Mouse (Mus musculus): ENCODE measurements at regions not wholly inside any gene's neighbourhood (a gene's known extent, or its start where the extent isn't known, plus 50 kb on each side); places are given as distances from the start of the nearest gene placed in this dataset.

DNA sequence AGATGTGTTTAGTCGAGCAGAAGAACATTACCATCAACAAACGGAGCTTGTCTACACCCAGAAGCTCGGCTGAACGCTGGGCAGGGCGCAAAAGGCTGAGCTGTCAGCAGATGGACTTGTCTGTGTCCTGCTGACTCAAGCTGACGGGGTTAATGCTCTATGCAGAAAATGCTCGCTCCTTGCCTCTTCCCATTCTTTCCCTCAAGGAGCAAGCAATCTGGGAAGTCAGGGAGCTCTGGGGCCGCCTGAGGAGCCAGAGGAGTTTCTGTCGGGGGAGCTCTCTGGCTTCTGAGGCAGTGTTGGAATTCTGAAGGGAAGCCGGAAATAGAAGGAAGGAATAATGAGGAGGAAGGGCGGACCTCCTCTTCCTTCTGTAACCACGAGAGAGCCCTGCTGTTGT is 289.3 kb upstream of the G2e3 start:
- H3K4me1 ChIP-seq (ENCODE audit: control insufficient read depth, insufficient read depth, low read length): no peaks in the 10 kb centered on the region
- no peak for DNase-seq
- no peaks in the 10 kb centered on the region for H3K27me3 ChIP-seq (replicated peaks; ENCODE audit: control insufficient read depth, insufficient read depth, low read length)
- H3K27ac ChIP-seq (ENCODE audit: insufficient read depth, low read depth, low read length): no peak overlapping the region
- WGBS: 13% methylated on average over 12 of the region's 12 CpGs
- peak overlapping the region; percentile 33 for H3K4me3 ChIP-seq (ENCODE audit: insufficient read depth, low read depth, low read length)
- TF ChIP-seq POLR2A (IDR thresholded peaks at IDR 0.05; ENCODE audit: low read depth, low read length): no peak
- no peak for TF ChIP-seq CTCF (conservative IDR thresholded peaks at IDR 0.05; ENCODE audit: insufficient read depth, insufficient read length, low read depth, low read length)
- no peaks in the 10 kb centered on the region for H3K36me3 ChIP-seq (ENCODE audit: control insufficient read depth, insufficient read depth, low read length)

DNA sequence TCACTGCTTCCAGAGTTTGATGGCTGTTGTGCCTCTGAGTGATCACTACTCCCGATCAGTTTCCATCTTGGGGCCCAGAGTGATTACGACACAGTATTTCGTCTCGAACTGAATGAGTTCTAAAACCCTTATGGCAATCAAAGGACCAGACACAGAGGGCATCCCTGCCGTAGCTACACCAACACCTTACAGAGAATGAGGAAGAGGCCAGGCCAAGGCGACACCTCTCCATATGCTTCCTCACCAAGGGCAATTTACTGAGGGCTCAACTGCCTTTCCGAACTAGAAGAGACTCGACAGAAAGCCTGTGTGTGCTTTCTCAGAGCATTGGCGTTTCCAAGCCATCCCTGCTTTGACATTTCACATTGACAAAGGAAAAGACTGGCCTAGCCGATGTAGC is 289.8 kb upstream of the G2e3 start:
- no peak for TF ChIP-seq POLR2A (IDR thresholded peaks at IDR 0.05; ENCODE audit: low read depth, low read length)
- TF ChIP-seq CTCF (conservative IDR thresholded peaks at IDR 0.05; ENCODE audit: insufficient read depth, insufficient read length, low read depth, low read length): no peak
- Histone ChIP-seq H3K4me3 (ENCODE audit: insufficient read depth, low read depth, low read length) (no peak overlapping the region), H3K27me3 (replicated peaks; ENCODE audit: control insufficient read depth, insufficient read depth, low read length) (no peaks in the 10 kb centered on the region), H3K4me1 (ENCODE audit: control insufficient read depth, insufficient read depth, low read length) (no peaks in the 10 kb centered on the region), H3K36me3 (ENCODE audit: control insufficient read depth, insufficient read depth, low read length) (no peaks in the 10 kb centered on the region), H3K27ac (ENCODE audit: insufficient read depth, low read depth, low read length) (no peak overlapping the region)
- WGBS: 39% methylated on average over 10 of the region's 10 CpGs
- no peak for DNase-seq

DNA sequence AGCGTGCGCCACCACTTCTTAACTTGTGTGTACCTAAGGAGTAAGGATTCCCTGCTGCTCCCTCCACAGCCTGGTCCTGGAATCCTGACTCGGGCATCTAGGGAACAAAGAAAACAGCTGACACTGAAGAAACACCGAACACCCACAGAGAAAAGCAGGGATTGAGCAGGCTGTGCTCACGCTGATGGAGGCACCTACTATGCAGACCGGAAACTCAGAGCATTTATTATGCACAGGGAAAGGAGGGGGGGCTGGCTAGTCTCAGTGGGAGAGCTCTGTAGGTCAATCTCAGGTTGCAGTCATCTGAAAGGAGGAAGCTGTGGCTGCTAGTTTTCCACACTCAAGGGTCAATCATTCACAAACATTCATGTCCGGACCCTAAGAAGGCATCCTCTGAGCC is 300.7 kb upstream of the G2e3 start:
- WGBS: 60% methylated on average over 7 of the region's 7 CpGs

DNA sequence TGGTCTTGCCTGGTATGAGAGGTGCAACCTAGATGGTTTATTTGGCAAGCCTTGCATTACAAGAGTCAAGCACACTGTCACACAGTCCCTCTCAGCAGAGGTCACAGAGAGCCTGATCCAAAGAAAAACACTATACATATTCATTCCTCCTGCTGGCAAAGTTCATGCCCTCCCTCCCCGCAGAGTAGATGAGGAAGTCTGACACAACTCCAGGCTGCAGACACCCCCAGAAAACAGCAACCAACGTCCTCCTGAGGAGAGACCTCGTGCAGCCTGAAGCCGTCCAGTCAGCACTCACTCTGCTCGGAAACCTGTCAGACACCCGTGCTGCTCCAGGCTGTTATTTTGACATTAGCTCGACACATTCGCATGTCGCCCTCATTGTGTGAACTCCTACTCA is 302.4 kb upstream of the G2e3 start:
- H3K27me3 ChIP-seq (replicated peaks; ENCODE audit: control insufficient read depth, insufficient read depth, low read length): no peaks in the 10 kb centered on the region
- H3K4me3 ChIP-seq (ENCODE audit: insufficient read depth, low read depth, low read length): no peak overlapping the region
- H3K27ac ChIP-seq (ENCODE audit: insufficient read depth, low read depth, low read length): peak overlapping the region; percentile 35; the same call in 1 of the 2 replicates
- no peak for TF ChIP-seq POLR2A (IDR thresholded peaks at IDR 0.05; ENCODE audit: low read depth, low read length)
- TF ChIP-seq CTCF (conservative IDR thresholded peaks at IDR 0.05; ENCODE audit: insufficient read depth, insufficient read length, low read depth, low read length): no peak
- H3K4me1 ChIP-seq (ENCODE audit: control insufficient read depth, insufficient read depth, low read length): no peaks in the 10 kb centered on the region
- 31% methylated on average over 9 of the region's 9 CpGs for WGBS
- DNase-seq: peak; percentile 10
- no peaks in the 10 kb centered on the region for H3K36me3 ChIP-seq (ENCODE audit: control insufficient read depth, insufficient read depth, low read length)

More for the DNA sequence above, 300.7 kb upstream of the G2e3 start:
- no peak for DNase-seq
- Histone ChIP-seq H3K4me1 (ENCODE audit: control insufficient read depth, insufficient read depth, low read length) (no peaks in the 10 kb centered on the region), H3K36me3 (ENCODE audit: control insufficient read depth, insufficient read depth, low read length) (no peaks in the 10 kb centered on the region), H3K4me3 (ENCODE audit: insufficient read depth, low read depth, low read length) (no peak overlapping the region), H3K27me3 (replicated peaks; ENCODE audit: control insufficient read depth, insufficient read depth, low read length) (no peaks in the 10 kb centered on the region), H3K27ac (ENCODE audit: insufficient read depth, low read depth, low read length) (no peak overlapping the region)
- no peak for TF ChIP-seq POLR2A (IDR thresholded peaks at IDR 0.05; ENCODE audit: low read depth, low read length)
- TF ChIP-seq CTCF (conservative IDR thresholded peaks at IDR 0.05; ENCODE audit: insufficient read depth, insufficient read length, low read depth, low read length): no peak

DNA sequence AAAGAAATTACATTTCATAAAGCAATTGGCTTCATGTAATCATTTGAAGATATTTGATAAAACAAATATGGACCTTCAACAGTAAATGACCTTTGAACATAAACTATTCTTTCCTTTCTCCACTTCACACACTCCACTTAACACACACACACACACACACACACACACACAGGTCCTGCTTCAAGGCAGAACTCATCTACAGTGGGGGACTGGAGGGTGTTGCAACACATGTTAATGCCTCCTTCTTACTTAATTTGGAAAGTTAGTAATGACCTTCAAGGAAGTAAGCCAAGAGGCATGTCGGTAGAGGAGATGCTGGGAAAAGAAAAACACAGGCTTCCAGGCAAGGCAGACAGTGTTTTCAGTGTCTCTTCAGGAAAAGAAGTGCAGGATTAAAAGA is 302.8 kb upstream of the G2e3 start:
- Histone ChIP-seq H3K4me3 (ENCODE audit: insufficient read depth, low read depth, low read length) (no peak overlapping the region), H3K36me3 (ENCODE audit: control insufficient read depth, insufficient read depth, low read length) (no peaks in the 10 kb centered on the region), H3K4me1 (ENCODE audit: control insufficient read depth, insufficient read depth, low read length) (no peaks in the 10 kb centered on the region), H3K27me3 (replicated peaks; ENCODE audit: control insufficient read depth, insufficient read depth, low read length) (no peaks in the 10 kb centered on the region), H3K27ac (ENCODE audit: insufficient read depth, low read depth, low read length) (peak overlapping the region; percentile 35; the same call in 1 of the 2 replicates)
- TF ChIP-seq POLR2A (IDR thresholded peaks at IDR 0.05; ENCODE audit: low read depth, low read length) (no peak), CTCF (conservative IDR thresholded peaks at IDR 0.05; ENCODE audit: insufficient read depth, insufficient read length, low read depth, low read length) (no peak)
- WGBS: 8% methylated on average over 1 of the region's 1 CpGs
- peak; percentile 11 for DNase-seq

DNA sequence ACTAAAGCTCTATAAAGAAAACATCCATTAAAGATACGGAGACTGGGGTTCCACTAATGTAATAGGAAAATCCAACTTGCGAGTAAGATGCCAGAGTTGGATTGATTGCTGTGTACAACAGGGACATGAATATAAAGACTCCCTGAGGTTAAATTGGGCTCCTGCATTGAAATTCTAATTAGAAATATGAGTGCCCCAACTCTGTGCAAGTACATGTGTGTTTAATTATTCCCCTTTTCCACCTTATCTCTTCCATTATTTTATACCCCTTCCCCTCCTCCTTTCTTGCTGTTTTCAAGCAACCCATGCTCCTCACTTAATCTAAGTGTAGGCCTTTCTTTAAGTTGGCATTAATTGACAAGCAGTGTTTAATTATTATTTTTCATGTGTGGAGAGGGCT is 315.7 kb upstream of the G2e3 start:
- no peaks in the 10 kb centered on the region for H3K27me3 ChIP-seq (replicated peaks; ENCODE audit: control insufficient read depth, insufficient read depth, low read length)
- H3K4me3 ChIP-seq (ENCODE audit: insufficient read depth, low read depth, low read length): no peak overlapping the region
- H3K4me1 ChIP-seq (ENCODE audit: control insufficient read depth, insufficient read depth, low read length): no peaks in the 10 kb centered on the region
- no peak for DNase-seq
- WGBS: 82% methylated on average over 2 of the region's 2 CpGs
- no peaks in the 10 kb centered on the region for H3K36me3 ChIP-seq (ENCODE audit: control insufficient read depth, insufficient read depth, low read length)
- no peak for TF ChIP-seq CTCF (conservative IDR thresholded peaks at IDR 0.05; ENCODE audit: insufficient read depth, insufficient read length, low read depth, low read length)
- TF ChIP-seq POLR2A (IDR thresholded peaks at IDR 0.05; ENCODE audit: low read depth, low read length): no peak
- H3K27ac ChIP-seq (ENCODE audit: insufficient read depth, low read depth, low read length): no peak overlapping the region

DNA sequence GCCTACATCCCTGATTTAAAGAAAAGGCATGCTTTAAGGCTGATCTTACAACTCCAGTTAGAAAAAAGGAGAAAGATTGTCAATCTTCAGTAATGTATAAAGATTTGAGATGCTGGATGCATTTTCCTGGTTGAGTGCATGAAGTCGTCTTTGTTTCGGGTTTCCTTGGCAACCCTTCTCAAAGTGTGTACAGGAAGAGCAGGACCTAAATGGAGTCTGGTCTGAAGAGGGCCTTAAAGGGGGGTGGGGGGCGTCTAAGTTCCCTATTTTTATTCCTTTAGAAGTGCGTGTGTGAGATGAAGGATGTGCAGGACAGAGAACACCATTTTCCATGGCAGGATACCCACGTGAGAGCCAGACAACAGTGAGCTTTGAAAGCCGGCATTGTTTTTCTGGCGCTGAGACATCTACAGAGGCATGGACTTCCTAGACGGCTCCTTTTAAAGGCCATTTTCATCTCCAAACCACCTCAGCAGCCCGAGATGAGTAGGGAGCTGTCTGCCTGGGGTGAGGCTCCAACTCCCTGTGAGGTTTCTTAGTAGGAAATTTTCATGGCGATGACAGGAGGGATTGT is 319.2 kb upstream of the G2e3 start:
- Histone ChIP-seq H3K4me1 (ENCODE audit: control insufficient read depth, insufficient read depth, low read length) (no peaks in the 10 kb centered on the region), H3K27ac (ENCODE audit: insufficient read depth, low read depth, low read length) (no peak overlapping the region), H3K36me3 (ENCODE audit: control insufficient read depth, insufficient read depth, low read length) (no peaks in the 10 kb centered on the region), H3K4me3 (ENCODE audit: insufficient read depth, low read depth, low read length) (no peak overlapping the region), H3K27me3 (replicated peaks; ENCODE audit: control insufficient read depth, insufficient read depth, low read length) (no peaks in the 10 kb centered on the region; the same call in 1 of the 2 replicates)
- DNase-seq: no peak
- 55% methylated on average over 10 of the region's 10 CpGs for WGBS
- TF ChIP-seq CTCF (conservative IDR thresholded peaks at IDR 0.05; ENCODE audit: insufficient read depth, insufficient read length, low read depth, low read length): no peak

Measured in kidney, adult 2 months (tissue).